Mouse (Mus musculus) c-Kit-positive CD71-positive TER-119-negative erythroid progenitor cells, embryonic 14.5 days (primary cell): ENCODE measurements around the gene Sertad1.
"Not testable (repeated sequence)": the region's sequence is repeated elsewhere in the genome, so short reads cannot be mapped to it uniquely, and the experiment has no call there.

ENCODE experiments used
- DNase-seq: peaks from one replicate; pipeline ENCODE4 v3.0.0-alpha.2; 2013; ENCODE audit warnings: low read depth

The Sertad1 gene

GRCm38 (mm10) chr7:27473156-27473834 lies 13.4 kb upstream of the Sertad1 start, which contains the start of gene Sertad3:
TSS of gene Sertad3 (plus strand) at chr7:27473768.
- DNase-seq: peak; percentile 95

DNA sequence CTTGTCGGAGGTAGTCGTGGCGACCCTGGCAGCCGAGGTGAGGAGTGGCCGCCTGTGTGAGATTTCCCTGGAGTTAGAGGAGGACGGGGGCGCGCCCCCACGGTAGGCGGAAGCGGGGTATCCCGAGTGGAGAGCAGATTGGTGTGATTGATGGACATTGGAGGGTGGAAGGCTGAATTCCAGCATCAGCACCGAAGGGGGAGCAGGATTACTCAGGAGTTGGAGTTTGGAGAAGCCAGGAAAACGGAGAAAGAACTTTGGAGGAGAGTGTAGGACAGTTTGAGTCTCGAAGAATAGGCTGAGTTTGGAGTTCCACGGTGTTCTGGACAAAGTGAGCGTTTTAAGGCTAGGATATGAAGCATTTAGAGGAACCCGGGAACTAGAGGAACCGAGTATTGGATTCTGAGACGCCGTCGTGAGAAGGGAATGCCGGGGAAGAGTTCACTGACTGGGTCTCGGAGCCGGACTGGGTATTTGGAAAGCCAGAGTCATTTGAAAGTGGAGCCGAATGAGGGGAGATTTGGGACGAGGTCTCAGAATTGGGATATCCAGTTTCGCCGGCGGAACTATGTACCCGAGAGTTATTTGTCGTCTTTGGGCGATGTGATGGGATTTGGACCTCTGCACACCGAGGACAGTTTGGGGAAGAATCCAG lies 12.7 kb upstream of the Sertad1 start:
- DNase-seq: no peak

- DNase-seq: peak; percentile 99
These were observed 12.2 kb upstream of the Sertad1 start for GRCm38 (mm10) chr7:27474490-27474954.

- DNase-seq: no peak
These were observed 11.1 kb upstream of the Sertad1 start for GRCm38 (mm10) chr7:27475596-27475995.

DNA sequence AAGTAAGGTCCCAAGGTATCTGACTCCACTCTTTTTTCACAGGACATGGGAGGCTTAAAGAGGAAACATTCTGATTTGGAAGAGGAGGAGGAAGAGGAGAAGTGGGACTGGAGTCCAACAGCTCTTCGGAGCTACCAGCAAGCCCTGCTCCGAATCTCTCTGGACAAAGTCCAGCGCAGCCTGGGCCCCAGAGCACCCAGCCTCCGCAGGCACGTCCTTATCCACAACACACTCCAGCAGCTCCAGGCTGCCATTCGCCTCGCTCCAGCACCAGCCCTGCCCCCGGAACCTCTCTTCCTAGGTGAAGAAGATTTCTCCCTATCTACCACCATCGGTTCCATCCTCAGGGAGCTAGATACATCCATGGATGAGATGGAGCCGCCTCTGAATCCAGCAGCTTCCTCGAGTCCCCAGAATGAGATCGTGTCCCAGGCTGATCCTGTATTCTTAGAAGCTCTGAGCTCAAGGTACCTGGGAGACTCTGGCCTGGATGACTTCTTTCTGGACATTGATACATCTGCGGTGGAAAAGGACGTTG lies 10.5 kb upstream of the Sertad1 start:
- DNase-seq: no peak

- no peak for DNase-seq
These were observed 8.1 kb upstream of the Sertad1 start for GRCm38 (mm10) chr7:27478561-27478960.

DNA sequence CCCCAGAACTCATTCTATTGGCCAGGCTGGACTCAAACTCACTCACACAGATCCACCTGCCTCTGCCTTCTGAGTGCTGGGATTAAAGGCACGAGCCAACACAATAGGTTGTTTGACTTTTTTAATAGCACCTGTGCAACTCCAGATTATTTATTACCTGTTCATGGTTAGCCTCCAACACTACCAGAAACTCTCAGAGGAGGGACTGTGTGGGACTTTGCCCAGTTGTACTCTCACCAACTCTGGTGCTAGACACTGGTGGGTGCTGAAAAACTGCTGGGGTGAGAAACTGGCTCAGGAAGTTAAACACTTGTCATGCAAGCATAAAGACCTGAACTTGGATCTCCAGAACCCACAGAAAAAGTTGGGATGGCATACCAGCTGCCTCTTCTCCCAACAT lies 7.0 kb upstream of the Sertad1 start:
- no peak for DNase-seq

- no peak for DNase-seq
These were observed 6.2 kb upstream of the Sertad1 start for GRCm38 (mm10) chr7:27480506-27480905.

GRCm38 (mm10) chr7:27480927-27481626 lies 5.6 kb upstream of the Sertad1 start:
- no peak for DNase-seq

DNA sequence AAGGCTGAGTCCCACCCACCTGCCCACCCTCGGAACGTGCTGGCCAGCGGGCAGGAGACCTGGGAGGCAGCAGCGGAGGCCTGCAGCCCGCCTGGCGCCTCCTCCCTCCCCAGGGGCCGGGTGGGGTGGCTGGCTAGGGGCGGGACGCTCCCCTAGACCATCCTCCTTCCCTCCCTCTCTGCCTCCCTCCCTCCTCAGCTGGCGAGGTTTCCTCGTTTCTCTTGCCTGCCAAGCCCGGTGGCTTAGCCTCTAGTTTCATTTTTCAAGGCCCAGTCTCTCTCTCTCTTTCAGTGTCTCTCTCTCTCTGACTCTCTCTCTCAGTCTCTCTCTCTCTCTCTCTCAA lies 5.1 kb upstream of the Sertad1 start:
- DNase-seq: peak; percentile 77

GRCm38 (mm10) chr7:27483860-27484259 lies 2.9 kb upstream of the Sertad1 start:
- DNase-seq: no peak

DNA sequence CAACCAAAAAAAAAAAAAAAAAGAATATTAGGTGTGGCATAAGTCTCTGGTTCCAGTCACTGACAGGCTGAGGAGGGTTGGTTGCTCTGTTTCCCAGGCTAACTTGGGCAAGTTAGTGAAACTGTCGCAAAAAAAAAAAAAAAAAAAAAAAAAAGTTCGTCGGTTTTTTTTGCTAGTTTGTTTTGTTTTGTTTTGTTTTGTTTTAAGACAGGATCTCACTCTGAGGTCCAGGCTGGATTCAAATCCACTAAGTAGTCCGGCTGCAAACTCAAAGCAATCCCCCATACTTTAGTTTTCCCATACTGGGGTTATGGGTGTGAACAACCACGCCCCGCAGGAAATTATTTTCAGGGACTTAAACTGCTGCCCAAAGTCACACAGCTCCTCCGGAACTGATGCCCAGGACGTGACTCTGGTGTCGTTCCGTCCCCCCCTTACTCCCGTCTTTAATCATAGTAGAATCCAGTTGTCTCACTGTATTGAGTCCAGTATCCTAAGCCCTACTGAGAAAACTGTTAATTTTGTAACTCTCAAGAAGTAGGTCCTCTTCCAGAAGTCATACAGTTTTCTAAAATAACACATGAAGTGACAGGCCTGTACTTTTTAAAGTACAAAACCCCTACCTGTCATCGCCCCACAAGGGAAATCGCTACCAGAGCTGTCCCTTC lies 474 bp upstream of the Sertad1 start:
- DNase-seq: no peak

- DNase-seq: no peak
These were observed 1.1 kb downstream of the Sertad1 start for GRCm38 (mm10) chr7:27487740-27488268.

- DNase-seq: no peak
These were observed 2.7 kb downstream of the Sertad1 start for GRCm38 (mm10) chr7:27489270-27489869.

GRCm38 (mm10) chr7:27490227-27490542 lies 3.5 kb downstream of the Sertad1 start:
- no peak for DNase-seq

DNA sequence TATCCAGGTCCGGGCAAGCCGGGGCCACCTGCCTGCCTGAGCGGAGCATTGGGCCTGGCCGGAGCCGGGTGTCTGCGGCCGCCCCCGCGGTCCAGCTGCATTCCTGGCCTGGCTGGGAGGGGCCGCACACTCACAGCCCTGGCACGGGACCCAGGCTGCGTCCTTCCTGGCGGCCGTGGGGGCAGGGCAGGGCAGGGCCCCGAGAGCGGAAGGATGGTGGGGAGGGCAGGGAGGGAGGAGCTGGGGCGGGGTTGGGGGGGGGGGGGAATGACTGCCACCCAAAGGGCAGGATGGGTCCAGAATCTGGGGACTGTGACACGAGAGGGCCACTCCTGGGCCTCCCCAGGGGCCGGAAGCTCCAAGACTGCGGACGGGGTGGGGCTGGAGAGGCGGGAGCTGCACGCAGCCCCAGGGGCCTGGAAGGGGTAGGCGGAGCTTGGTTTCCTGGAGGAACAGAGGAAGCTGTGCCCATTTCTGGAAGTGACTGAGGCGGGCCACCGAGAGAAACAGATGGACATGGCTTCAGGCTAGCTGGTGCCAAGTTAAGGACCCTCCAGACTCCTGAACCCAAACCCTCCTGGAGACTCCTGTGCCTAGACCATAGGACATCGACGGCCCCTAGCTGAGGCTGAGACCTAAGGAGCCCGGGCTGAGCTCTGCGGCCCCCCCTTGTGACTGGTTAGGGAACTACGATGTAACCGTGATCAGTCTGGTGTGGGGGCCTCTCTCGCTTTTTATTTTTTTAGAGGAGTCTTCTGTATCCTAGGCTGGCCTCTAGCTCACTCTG lies 4.0 kb downstream of the Sertad1 start:
- DNase-seq: peak; percentile 89

GRCm38 (mm10) chr7:27491856-27492255 lies 5.1 kb downstream of the Sertad1 start:
- DNase-seq: no peak

GRCm38 (mm10) chr7:27493022-27493421 lies 6.3 kb downstream of the Sertad1 start:
- no peak for DNase-seq

GRCm38 (mm10) chr7:27493450-27493849 lies 6.7 kb downstream of the Sertad1 start:
- DNase-seq: no peak

GRCm38 (mm10) chr7:27494659-27495367 lies 8.1 kb downstream of the Sertad1 start:
- not testable (repeated sequence) for DNase-seq
